Mouse (Mus musculus) monocyte, adult 2 months (primary cell): ENCODE measurements at regions not wholly inside any gene's neighbourhood (a gene's known extent, or its start where the extent isn't known, plus 50 kb on each side); places are given as distances from the start of the nearest gene placed in this dataset.
"Not testable (repeated sequence)": the region's sequence is repeated elsewhere in the genome, so short reads cannot be mapped to it uniquely, and the experiment has no call there.

Experiments
- DNase-seq, 2 experiments: peaks; one replicate each; pipeline ENCODE4 v3.0.0; 2022; ENCODE audit warnings: low spot score in 2 of 2, low read depth in 1 of 2

DNA sequence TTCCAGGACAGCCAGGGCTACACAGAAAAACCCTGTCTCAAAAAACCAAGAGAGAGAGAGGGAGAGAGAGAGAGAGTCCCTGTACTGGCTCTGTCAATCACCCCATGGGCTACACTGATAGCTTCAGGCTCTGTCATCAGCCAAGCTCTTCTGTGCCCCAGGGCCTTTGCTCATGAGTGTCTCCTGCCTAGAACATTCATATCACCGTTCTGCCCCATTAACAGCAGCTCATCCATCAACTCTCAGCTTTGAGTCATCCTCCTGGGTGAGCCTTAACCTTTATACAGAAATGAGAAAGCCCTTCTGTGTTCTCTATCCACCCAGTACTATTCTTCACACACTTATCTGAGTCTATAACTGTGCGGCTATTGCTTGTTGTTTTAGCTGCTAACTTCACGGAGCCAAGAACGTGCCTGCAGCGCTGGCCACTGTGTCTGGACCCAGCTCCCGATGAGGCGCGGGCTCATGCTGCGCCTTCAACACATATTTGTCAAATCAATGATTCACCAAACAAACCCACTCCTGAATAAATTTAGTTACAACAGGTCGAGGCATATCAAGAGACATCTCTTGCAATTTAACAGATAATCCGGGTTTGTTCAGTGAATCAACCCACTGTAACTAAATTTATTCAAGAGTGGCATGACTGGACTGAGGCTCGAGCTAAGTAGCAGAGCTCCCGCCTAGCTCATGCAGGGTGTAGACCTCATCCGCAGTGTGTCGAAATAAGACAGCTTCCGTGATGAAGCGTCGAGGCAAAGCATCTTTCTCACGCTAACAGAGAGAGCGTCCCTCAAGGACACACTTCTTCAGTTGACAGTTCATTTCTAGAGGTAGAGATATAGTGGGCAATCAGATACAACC is 152.1 kb downstream of the Katnal1 start:
- no peak for DNase-seq

GRCm38 (mm10) chr5:148775232-148775631 is 153.9 kb downstream of the Katnal1 start:
- no peak for DNase-seq

DNA sequence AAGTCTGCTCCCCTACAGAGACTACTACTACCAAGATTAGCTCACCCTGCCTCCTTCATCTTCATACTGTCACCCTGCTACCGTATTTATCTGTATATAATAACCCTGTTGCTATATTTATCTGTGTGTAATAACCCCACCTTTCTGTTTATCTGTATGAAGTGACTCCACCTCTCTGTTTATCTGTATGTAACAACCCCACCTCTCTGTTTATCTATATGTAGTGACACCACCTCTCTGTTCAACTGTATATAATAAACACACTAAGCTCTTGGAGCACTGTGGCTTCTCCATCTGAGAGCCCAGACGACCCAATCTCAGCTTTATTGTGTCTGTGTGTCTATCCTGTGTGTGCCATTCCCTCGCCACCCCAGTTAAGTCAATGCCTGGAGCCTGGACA is 154.7 kb downstream of the Katnal1 start:
- no peak for DNase-seq

DNA sequence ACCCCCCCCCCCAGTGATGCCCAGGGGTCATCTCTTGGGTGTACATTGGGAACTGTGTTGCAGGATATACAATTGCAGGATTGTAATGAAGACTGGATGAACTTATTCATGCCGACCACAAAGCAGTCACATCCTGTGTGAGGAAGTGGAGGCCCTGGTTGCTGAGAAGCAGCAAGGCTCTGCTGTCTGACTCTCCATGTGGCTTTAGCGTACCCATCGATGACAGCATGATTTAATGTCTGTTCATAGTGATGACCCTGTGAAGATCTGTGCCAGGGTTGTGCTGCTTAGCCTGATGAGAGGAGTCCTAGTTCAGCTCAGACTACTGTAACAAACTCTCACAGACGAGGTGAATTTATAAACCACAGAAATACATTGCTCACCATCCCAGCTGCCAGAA is 159.7 kb downstream of the Katnal1 start:
- DNase-seq, result no peak

- no peak for DNase-seq
These were observed 160.8 kb downstream of the Katnal1 start for GRCm38 (mm10) chr5:148768346-148768745.

DNA sequence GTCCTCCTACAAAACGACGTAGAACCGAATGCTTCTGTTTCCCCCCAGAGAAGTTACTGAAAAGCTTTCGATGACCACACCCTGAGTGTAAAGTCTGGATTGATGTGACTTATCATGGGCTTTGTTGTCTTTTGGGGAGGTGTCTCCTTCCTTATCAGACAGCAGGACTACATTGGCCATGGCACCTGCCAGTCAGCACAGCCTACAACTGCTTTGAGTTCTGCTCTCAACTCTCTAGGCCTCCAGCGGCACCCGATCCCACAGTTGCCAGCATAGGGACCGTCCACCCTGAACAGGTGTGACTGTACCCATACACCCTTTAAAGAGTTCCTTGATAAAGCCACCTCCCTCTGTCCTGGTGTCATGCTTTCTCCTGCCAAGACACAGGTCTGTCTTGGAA is 163.1 kb downstream of the Katnal1 start:
- no peak for DNase-seq

DNA sequence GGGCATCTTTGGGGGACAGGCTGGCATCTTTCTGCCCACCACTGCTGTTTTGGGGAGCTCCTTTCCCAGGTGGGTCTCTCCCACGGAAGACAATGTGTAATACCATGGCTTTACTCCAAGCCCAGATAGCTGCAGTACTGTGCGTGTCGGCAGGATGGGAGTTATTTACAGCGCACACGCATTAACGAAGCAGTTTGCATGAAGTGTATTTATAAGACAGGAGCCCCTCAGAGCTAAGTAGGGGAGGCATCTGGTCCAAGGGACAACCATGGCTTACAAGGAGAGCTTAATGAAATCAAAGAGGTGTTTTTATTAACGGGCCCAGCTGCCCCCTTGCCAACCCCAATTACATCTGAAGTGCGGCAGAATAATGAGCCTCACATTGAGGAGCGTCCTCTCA is 169.0 kb downstream of the Katnal1 start:
- DNase-seq, result no peak

DNA sequence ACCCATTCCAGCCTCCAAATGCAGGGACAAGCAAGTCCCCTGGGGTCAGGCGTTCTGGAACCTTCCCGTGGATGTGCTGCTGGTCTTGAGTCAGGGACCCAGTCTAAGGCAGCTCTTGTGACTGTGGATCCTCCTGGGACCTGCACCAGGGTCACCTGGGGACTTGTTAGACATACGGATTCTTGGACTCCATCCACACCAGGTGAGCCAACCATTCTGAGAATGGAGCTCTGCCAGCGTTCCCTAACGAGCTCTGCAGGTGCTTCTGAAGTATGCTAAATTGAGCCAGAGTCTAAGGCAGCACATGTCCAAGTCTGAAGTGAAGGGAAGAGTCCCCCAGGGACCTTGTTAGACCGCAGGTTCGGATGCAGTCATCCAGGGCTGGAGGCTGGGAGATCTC is 170.3 kb downstream of the Katnal1 start:
- no peak for DNase-seq

DNA sequence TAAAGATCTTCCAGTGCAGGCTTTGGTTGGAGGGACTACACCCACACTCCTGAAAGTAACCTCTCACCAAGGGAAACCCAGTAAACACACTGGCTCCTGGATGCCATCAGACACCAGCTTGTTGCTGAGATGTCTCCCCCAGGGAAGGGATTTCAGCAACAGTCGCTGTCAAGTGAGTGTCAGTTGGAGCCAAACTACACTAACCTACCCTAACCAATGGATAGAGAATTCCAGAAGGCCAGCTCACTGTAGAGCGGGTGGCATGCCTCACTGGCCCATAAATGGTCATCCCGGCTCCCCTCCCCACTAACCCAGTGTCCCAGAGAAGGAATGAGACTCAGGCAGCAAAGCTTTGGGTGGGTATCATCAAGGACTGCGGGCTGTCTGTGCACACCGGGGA is 171.4 kb downstream of the Katnal1 start:
- DNase-seq, result no peak

DNA sequence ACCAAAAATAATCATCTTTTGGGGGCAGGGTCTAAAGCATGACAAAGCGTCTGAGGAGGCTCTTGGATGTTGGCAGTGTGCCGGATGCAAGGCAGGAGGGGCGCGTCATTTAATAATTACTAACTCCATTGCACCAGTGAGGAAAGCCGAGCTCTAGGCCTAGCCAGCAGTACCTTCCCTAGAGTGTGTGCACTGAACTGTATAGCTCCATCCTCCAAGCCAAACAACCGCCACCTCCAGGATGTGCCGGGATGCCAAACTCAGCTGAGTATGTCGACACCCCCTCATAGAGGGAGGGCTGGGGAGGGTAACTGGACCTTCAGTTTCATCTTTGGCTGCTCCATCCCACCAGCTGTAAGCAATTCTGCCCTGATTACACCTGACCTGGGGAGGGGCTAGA is 171.9 kb downstream of the Katnal1 start:
- DNase-seq, result no peak

DNA sequence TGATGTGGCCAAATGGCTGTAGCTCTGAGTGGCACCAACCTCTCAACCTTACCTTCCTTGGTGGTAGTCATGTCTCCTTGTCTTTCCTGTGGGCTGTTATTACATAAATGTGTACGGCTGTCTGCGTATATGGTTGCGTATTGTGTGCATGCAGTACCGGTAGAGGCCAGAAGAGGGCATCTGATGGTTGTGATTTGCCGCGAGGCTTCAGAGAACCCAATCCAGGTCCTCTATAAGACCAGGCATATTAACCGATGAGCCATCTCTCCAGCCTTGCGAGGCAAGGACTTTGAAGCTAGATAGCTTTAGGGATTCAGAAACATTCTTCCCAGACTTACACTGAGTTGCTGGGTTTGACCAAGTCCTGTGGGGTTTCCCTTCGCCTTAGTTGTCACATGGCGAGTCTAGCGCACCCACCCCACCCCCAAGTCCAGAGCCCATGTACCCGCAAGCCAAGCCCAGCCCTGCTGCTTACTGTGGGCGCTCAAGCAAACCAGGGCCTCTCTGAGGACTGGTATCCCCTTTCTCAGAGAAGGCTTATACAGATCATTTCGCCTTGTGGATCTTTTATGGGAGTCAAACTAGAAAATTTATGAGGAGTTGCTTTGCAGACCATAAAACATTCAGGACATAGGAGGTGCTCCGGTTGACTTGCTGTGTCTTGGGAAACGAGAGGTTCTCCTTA is 172.7 kb downstream of the Katnal1 start:
- no peak for DNase-seq

GRCm38 (mm10) chr5:148755807-148756206 is 173.3 kb downstream of the Katnal1 start:
- no peak for DNase-seq

DNA sequence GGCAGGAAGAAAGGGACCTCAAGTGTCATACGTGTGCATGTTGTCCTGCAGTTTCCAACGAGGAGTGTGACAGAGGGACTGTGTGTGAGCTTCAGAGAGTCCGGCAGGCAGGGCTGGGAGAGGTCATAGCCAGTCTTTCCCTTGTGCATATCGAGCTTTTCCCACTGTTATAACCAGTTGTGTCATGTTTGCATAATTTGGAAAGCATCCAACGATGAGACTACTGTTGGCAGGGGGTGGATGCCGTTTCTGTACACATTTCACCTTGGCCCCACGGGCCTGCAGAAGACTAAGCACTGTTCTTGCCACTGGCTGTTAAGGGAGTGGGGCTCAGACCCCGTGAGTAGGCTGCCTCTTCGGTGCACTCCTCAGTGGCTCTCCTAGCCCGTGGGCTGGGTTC is 174.2 kb downstream of the Katnal1 start:
- DNase-seq, result no peak

DNA sequence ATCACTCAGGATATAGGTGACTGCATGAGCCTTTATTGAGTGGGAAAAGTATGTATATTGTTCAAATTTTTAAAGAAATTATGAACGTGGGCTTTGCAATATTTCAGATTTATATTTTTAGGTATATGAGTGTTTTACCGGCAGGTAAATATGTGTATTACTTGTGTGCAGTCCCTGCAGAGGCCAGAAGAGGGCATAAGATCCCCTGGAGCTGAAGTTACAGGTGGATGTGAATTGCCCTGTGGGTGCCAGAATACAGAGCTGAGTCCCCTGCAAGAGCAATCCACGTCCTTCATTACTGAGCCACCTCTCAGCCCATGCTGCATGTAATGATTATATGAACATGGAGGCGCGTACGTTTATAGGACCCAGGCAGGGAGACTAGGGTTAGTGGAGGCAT is 174.8 kb downstream of the Katnal1 start:
- DNase-seq, result no peak

DNA sequence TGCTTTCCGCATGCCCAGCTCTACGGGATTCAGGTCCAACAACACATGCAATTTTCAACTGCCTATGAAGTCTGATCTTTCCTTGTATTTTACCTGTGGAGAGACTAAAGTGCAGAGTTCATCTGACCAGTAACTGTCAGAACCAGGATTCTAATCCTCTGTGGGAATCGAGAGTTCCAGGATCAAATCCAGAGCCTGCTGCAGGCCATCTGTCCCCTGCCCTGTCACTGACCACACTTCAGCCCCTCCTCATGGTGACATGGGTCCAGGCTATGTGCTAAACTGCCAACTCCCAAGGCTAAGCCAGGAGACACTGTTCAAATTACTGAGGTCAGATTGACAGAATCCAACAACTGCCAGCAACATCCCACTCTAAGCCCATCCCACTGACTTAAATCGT is 175.7 kb downstream of the Katnal1 start:
- DNase-seq, result no peak

DNA sequence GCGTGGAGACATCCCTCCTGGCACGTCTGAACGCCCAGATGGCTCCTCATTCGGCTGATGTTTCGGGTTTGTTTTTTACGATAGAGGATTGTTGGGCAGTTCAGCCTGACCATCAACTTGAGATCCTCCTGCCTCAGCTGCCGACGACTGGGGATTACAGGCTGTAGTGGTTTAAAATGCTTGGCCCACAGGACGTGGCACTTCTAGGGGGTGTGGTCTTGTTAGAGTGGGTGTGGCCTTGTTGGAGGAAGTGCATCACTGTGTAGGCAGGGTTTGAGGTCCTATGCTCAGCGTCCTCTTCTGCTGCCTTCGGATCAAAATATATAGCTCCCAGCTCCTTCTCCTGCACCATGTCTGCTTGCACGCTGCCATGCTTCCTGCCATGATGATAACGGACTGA is 177.1 kb downstream of the Katnal1 start:
- no peak for DNase-seq

DNA sequence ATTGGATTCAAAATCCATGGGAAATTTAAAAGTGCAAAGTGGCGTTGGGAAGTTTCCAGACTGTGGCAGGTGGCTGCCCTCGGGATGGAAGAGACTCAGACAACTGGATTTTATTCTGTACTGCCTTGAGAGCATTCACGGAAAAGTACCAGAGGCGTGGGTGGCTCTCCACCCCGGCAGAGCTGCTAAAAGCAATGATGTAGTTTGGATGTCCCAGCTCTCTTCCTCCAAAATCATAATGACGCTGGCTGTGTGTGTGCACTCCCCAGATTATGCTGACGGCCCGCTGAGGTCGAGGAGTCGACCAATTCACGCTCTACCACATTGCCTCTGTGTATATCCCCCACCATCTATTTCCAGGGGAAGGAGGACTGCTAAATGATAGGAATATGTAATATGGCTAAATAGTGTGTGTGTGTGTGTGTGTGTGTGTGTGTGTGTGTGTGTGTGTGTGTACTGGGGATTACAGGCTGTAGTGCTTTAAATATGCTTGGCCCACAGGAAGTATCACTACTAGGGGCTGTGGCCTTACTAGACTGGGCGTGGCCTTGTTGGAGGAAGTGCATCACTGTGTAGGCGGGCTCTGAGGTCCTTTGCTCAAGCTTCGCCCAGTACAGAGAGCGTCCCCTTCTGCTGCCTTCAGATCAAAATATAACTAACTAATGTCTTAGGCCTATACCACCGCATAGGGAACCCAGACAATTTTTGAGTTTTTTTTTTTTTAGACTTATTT is 179.0 kb downstream of the Katnal1 start:
- DNase-seq, result no peak

- no peak for DNase-seq
These were observed 181.0 kb downstream of the Katnal1 start for GRCm38 (mm10) chr5:148747972-148748764.

DNA sequence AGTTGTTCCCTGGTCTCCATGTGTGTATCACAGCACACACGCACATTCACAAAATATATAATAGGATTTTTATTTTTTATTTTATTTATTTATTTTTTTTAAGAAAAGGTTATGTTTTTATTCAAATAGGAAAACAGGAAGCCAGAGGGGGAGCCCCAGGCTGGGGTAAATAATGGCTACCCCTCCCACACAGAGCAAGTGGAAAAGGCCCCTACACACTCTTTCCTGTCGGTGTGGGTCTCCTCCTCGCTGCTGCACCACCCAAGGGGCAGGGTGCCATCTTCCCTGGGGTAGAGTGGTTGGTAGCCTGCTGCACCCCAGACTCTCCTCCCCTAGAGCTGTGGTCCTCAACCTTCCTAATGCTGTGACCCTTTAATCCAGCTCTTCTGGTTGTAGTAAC is 181.6 kb downstream of the Katnal1 start:
- DNase-seq, result no peak

DNA sequence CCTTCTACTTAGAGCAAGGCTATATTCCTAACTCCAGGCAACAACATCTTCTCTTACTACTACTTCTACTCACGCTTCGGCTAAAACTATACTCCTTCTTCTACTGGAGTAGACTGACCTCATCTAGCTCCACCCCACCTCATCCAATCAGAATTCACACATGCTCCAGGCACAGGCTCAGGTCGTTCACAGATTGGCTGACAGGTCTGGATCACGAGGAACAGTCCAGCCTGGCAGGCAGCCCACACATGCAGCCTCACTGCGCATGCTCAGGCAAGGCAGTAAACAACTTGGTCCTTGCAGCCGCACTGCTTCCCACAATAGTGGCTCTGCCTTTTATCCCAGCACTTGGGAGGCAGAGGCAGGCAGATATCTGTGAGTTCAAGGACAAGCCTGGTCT is 182.4 kb downstream of the Katnal1 start:
- DNase-seq, result not testable (repeated sequence)

GRCm38 (mm10) chr5:148744676-148745391 is 184.3 kb downstream of the Katnal1 start:
- DNase-seq, result no peak
